Comparison of ENCODE assay signal across 11 mouse cellular contexts in the genomic region with DNA sequence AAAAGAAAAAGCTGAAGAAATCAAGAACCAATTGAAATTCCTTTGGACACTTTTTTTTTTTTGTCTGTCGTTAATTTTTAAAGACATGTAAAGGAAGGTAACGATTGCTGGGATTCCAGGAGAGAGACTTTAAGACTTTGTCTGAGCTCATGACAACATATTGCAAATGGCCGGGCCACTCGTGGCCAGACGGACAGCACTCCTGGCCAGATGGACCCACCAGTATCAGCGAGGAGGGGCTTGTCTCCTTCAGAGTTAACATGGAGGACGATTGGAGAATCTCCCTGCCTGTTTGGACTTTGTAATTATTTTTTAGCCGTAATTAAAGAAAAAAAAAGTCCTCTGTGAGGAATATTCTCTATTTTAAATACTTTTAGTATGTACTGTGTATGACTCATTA. TPM values are rescaled to one million over a fixed set of nuclear protein-coding genes. Genes with fewer than 3 reads are reported as not detected.
DNase-seq lines count a peak whose midpoint lies in the region; ATAC-seq lines count a peak whose summit lies in the region.
"Had no signal": no experiment of that assay in that cellular context is flagged by ENCODE, and none has a peak within 500 bp of the region (broad histone marks: within the 10 kb centered on the region; RNA-seq: fewer than 3 reads in every experiment).

No protein-coding gene starts in this region.

- H3K9ac ChIP-seq in kidney, embryonic 14.5 days (ENCODE audit: low read depth, low read length) = peak overlapping the region; percentile 35; the same call in 1 of the 2 replicates
- no peak overlapping the region for H3K9ac ChIP-seq in embryonic facial prominence, embryonic 12.5 days
- H3K9ac ChIP-seq in hindbrain, embryonic 15.5 days = peak overlapping the region; percentile 74
- no peak overlapping the region for H3K9ac ChIP-seq in neural tube, embryonic 12.5 days

- peaks cover 27% of the 10 kb centered on the region for H3K4me1 ChIP-seq in kidney, embryonic 14.5 days (ENCODE audit: control insufficient read depth, insufficient read depth, low read length)
- H3K4me1 ChIP-seq in embryonic facial prominence, embryonic 12.5 days = peaks cover 33% of the 10 kb centered on the region
- peaks cover 53% of the 10 kb centered on the region for H3K4me1 ChIP-seq in hindbrain, embryonic 15.5 days (replicated peaks)
- peaks cover 38% of the 10 kb centered on the region for H3K4me1 ChIP-seq in neural tube, embryonic 12.5 days

- H3K4me3 ChIP-seq in kidney, embryonic 14.5 days (ENCODE audit: low read length) = peak overlapping the region; percentile 71; the same call in 1 of the 2 replicates
- H3K4me3 ChIP-seq in embryonic facial prominence, embryonic 12.5 days = peak overlapping the region; percentile 73
- peak overlapping the region; percentile 74 for H3K4me3 ChIP-seq in hindbrain, embryonic 15.5 days
- H3K4me3 ChIP-seq in neural tube, embryonic 12.5 days = peak overlapping the region; percentile 81; the same call in 1 of the 2 replicates

- no peak for DNase-seq in kidney, postnatal 14 days
- no peak for DNase-seq in adrenal gland, adult 18-20 months (ENCODE audit: low spot score in 2 of 2)
- no peak for DNase-seq in MN1 (ENCODE audit: low spot score)
- DNase-seq: gastrocnemius, postnatal 10 days; thymus, postnatal 14 days had no signal

- no peak for ATAC-seq in kidney, embryonic 14.5 days (ENCODE audit: low FRiP score, low TSS enrichment)
- ATAC-seq in embryonic facial prominence, embryonic 12.5 days (ENCODE audit: insufficient number of reproducible peaks, insufficient read depth, low FRiP score, low TSS enrichment) = no peak
- no peak for ATAC-seq in hindbrain, embryonic 15.5 days (ENCODE audit: low FRiP score, low read depth)
- no peak for ATAC-seq in neural tube, embryonic 12.5 days (ENCODE audit: low FRiP score, low read depth)
- ATAC-seq in erythroblast, adult 5-6 weeks (replicated peaks; ENCODE audit: low FRiP score, poor library complexity, severe bottlenecking) = no peak

- no peak overlapping the region for H3K27ac ChIP-seq in kidney, embryonic 14.5 days (ENCODE audit: low read depth, low read length)
- H3K27ac ChIP-seq in embryonic facial prominence, embryonic 12.5 days = 0 out of 2 replicates have a peak overlapping the region, but pooled peaks have one; percentile 54
- 0 out of 2 replicates have a peak overlapping the region, but pooled peaks have one; percentile 86 for H3K27ac ChIP-seq in hindbrain, embryonic 15.5 days (replicated peaks)
- no peak overlapping the region for H3K27ac ChIP-seq in neural tube, embryonic 12.5 days

- H3K36me3 ChIP-seq in kidney, embryonic 14.5 days (ENCODE audit: control insufficient read depth, insufficient read depth, low read length) = no peaks in the 10 kb centered on the region
- H3K36me3 ChIP-seq in embryonic facial prominence, embryonic 12.5 days = peaks cover 10% of the 10 kb centered on the region; the same call in 1 of the 2 replicates
- no peaks in the 10 kb centered on the region for H3K36me3 ChIP-seq in hindbrain, embryonic 15.5 days
- H3K36me3 ChIP-seq in neural tube, embryonic 12.5 days = peaks cover 9% of the 10 kb centered on the region

- H3K27me3 ChIP-seq in kidney, embryonic 14.5 days (ENCODE audit: control insufficient read depth, insufficient read depth, low read length) = peaks cover 9% of the 10 kb centered on the region; the same call in 1 of the 2 replicates
- H3K27me3 ChIP-seq in embryonic facial prominence, embryonic 12.5 days = no peaks in the 10 kb centered on the region
- no peaks in the 10 kb centered on the region for H3K27me3 ChIP-seq in hindbrain, embryonic 15.5 days
- no peaks in the 10 kb centered on the region for H3K27me3 ChIP-seq in neural tube, embryonic 12.5 days (replicated peaks)

- no peaks in the 10 kb centered on the region for H3K9me3 ChIP-seq in kidney, embryonic 14.5 days (ENCODE audit: control insufficient read depth, low read length)
- no peaks in the 10 kb centered on the region for H3K9me3 ChIP-seq in embryonic facial prominence, embryonic 12.5 days
- no peaks in the 10 kb centered on the region for H3K9me3 ChIP-seq in hindbrain, embryonic 15.5 days
- no peaks in the 10 kb centered on the region for H3K9me3 ChIP-seq in neural tube, embryonic 12.5 days

- WGBS in kidney, embryonic 14.5 days = 39% methylated on average over 8 of the region's 8 CpGs
- WGBS in embryonic facial prominence, embryonic 12.5 days = 19% methylated on average over 8 of the region's 8 CpGs
- 17% methylated on average over 8 of the region's 8 CpGs for WGBS in hindbrain, embryonic 15.5 days
- 5% methylated on average over 8 of the region's 8 CpGs for WGBS in neural tube, embryonic 12.5 days

- peak overlapping the region; percentile 89 for H3K4me2 ChIP-seq in kidney, embryonic 14.5 days (replicated peaks; ENCODE audit: low read depth, low read length)
- H3K4me2 ChIP-seq in embryonic facial prominence, embryonic 12.5 days (replicated peaks) = peak overlapping the region; percentile 93
- peak overlapping the region; percentile 93 for H3K4me2 ChIP-seq in hindbrain, embryonic 15.5 days
- peak overlapping the region; percentile 96 for H3K4me2 ChIP-seq in neural tube, embryonic 12.5 days (replicated peaks)

RNA-seq across cellular contexts. Expression of a gene that starts 3.6 kb away (rescaled TPM):
- 39.3 and 42.4 TPM in 2 replicates for polyA plus RNA-seq in kidney, embryonic 14.5 days (2014; fragmentation: Nextera tagmentation; extraction: Ambion mirVana)
- polyA plus RNA-seq in embryonic facial prominence, embryonic 12.5 days (2016; fragmentation: Nextera tagmentation; extraction: Ambion mirVana) = 138 and 149 TPM in 2 replicates
- 49.8 and 61.4 TPM in 2 replicates for polyA plus RNA-seq in hindbrain, embryonic 15.5 days (2015; fragmentation: Nextera tagmentation; extraction: Ambion mirVana)
- 121 and 124 TPM in 2 replicates for polyA plus RNA-seq in neural tube, embryonic 12.5 days (2016; fragmentation: Nextera tagmentation; extraction: Ambion mirVana)
- total RNA-seq in erythroblast, adult 5-6 weeks (2015; ENCODE audit: low replicate concordance) = not detected in 2 replicates
- total RNA-seq in erythroblast, adult 5-6 weeks (2017; ENCODE audit: low replicate concordance) = not detected in 2 replicates
- 1 to 10 TPM; 1.6 to 1.8 TPM for total RNA-seq in adrenal gland, adult 18-20 months (2021)
- total RNA-seq: neutrophil, adult 5-6 weeks had no signal

Comparison
In these comparisons a context has a peak if more than half of its experiments do, and no peak if none do; other contexts are left out.
1. H3K27ac ChIP-seq: peak in embryonic facial prominence, embryonic 12.5 days (single experiment) and hindbrain, embryonic 15.5 days (single experiment); none in kidney, embryonic 14.5 days (single experiment) and neural tube, embryonic 12.5 days (single experiment).
2. H3K9ac ChIP-seq: peak in kidney, embryonic 14.5 days (single experiment) and hindbrain, embryonic 15.5 days (single experiment); none in embryonic facial prominence, embryonic 12.5 days (single experiment) and neural tube, embryonic 12.5 days (single experiment).
3. Peak in every context shown above with its lines, with median percentiles within 50 percentile points of each other: H3K4me2 ChIP-seq and H3K4me3 ChIP-seq.